Mouse (Mus musculus) kidney, postnatal 0 days (tissue): ENCODE data around the gene Mpdz. TPM values are rescaled to one million over a fixed set of nuclear protein-coding genes. Genes with fewer than 3 reads are reported as not detected.

Source experiments
- ATAC-seq: fragments of 200-750 bp; cut with Nextera tagmentation; replicated peaks from 2 replicates; pipeline ENCODE4 v1.8.0; 2017; ENCODE audit warnings: low read depth, moderate number of reproducible peaks, moderate TSS enrichment, moderate library complexity; ENCODE audit not compliant: low FRiP score
- DNase-seq: peaks from one replicate; pipeline ENCODE4 v3.0.0-alpha.2; 2016; ENCODE audit warnings: low spot score
- H3K27ac ChIP-seq: fragments of 300-500 bp; sonication (generic); 2 replicates; pipeline ENCODE4 v1.5.1; 2014; ENCODE audit warnings: mild to moderate bottlenecking
- H3K27me3 ChIP-seq: fragments of 300-500 bp; sonication (generic); 2 replicates; pipeline ENCODE4 v1.6.1; 2014; ENCODE audit warnings: low read length, mixed read lengths; ENCODE audit not compliant: insufficient read depth
- H3K36me3 ChIP-seq: fragments of 300-500 bp; sonication (generic); 2 replicates; pipeline ENCODE4 v1.6.1; 2014; ENCODE audit warnings: low read length, mixed read lengths; ENCODE audit not compliant: insufficient read depth
- H3K4me1 ChIP-seq: fragments of 300-500 bp; sonication (generic); replicated peaks from 2 replicates; pipeline ENCODE4 v1.6.1; 2014; ENCODE audit warnings: antibody characterized with exemption, low read length, mixed read lengths; ENCODE audit not compliant: insufficient read depth
- H3K4me2 ChIP-seq: fragments of 300-500 bp; sonication (generic); 2 replicates; pipeline ENCODE4 v1.6.1; 2014; ENCODE audit warnings: mild to moderate bottlenecking, low read length, moderate library complexity, mixed read lengths
- H3K4me3 ChIP-seq: fragments of 300-500 bp; sonication (generic); replicated peaks from 2 replicates; pipeline ENCODE4 v1.5.1; 2014; ENCODE audit warnings: low read depth, low read length
- H3K9ac ChIP-seq: fragments of 300-500 bp; sonication (generic); 2 replicates; pipeline ENCODE4 v1.6.1; 2014; ENCODE audit warnings: low read depth, low read length
- H3K9me3 ChIP-seq: fragments of 300-500 bp; sonication (generic); replicated peaks from 2 replicates; pipeline ENCODE4 v1.6.1; 2016; ENCODE audit warnings: low read length, inconsistent platforms, mixed read lengths
- CTCF ChIP-seq: IDR thresholded peaks from 2 replicates; pipeline ENCODE4 v1.5.1; 2016; ENCODE audit warnings: antibody characterized with exemption, low read depth, mild to moderate bottlenecking, moderate library complexity
- WGBS: fragments of 180-500 bp; shearing (Covaris S2); extraction: QIAGEN DNeasy Blood & Tissue Kit; methylation state at CpG from one replicate; pipeline ENCODE4 v1.1.7; 2014; 5-methylcytosine and 5-hydroxymethylcytosine counted together
- polyA plus RNA-seq: library from polyadenylated mRNA; unstranded; fragments of >200 nt; fragmentation: Nextera tagmentation; extraction: Ambion mirVana; gene quantifications from 2 replicates; pipeline ENCODE4 v1.2.1, GENCODE M21; 2015

Mpdz gene
- polyA plus RNA-seq, 1 experiment from 2014 or later = 16.1 TPM

DNA sequence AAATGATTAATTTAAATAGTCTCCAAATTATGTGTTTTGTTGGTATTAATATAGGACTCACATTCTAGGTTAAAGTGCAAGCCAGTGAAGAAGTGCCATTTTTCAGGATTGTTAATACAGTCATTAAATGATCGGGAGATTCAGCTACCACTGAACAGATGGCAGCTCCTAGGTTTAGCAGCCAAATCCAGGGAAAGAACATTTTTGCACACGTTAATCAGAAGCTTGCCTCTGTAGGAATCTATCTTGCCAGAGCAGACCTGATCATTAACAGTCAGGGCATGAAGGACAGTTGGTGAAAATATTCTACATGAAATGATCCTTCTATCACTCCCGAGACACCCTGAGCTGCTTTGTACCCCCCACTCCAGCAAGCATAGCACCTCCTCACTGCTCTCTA is 120.4 kb downstream of the Mpdz start:
- DNase-seq (no peak), ATAC-seq (no peak)
- Histone ChIP-seq H3K4me3 (no peak overlapping the region), H3K9me3 (no peaks in the 10 kb centered on the region), H3K36me3 (peaks cover 11% of the 10 kb centered on the region), H3K4me1 (no peaks in the 10 kb centered on the region), H3K4me2 (no peak overlapping the region), H3K9ac (no peak overlapping the region), H3K27ac (no peak overlapping the region), H3K27me3 (no peaks in the 10 kb centered on the region)
- 81% methylated on average over 3 of the region's 3 CpGs for WGBS
- no peak for TF ChIP-seq CTCF

DNA sequence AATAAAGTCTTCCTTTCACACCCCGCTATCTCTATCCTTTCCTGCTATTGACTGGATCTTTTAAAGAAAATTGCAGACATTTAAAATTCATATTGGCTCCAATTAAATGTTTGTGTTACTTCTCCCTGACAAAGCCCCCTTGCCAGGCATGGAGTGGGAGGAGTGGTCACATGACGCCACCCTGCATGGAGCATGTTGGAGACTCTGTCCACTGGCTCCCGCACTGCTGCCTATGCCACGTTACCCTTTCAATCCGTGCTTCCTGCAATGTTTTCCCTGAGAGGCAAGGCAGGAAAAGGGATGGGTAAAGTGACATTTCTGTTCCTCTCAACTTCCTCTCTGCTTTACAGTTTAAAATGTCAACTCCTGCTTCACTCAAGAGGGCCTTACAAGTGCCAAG is 128.0 kb downstream of the Mpdz start:
- WGBS = 67% methylated on average over 5 of the region's 5 CpGs

DNA sequence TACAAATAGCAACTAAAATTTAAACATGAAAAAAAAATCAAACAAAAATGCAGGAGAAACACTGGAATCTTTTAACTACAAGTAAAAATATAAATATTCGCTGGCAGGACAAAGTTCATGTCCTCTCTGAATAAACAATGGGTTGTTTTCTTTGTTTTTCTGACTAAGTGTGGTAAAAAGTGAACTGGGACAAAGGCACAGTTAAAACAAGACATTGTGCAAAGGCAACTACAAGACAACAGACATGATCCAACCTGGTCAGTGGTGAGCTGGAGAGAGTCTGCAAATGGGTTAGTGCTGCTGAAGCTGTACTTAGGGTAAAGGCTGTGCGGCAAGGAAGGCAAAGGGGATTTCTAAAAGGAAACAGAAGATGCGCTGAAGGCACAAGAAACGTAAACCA is 129.4 kb downstream of the Mpdz start:
- H3K4me1 ChIP-seq = 0 out of 2 replicates have a peak, but pooled peaks cover 3% of the 10 kb centered on the region
- peaks cover 7% of the 10 kb centered on the region; the same call in 1 of the 2 replicates for H3K36me3 ChIP-seq
- H3K4me3 ChIP-seq = no peak overlapping the region
- no peak overlapping the region for H3K9ac ChIP-seq
- ATAC-seq = no peak
- H3K4me2 ChIP-seq = no peak overlapping the region
- no peak overlapping the region; the same call in 1 of the 2 replicates for H3K27ac ChIP-seq
- DNase-seq = no peak
- WGBS = 81% methylated on average over 4 of the region's 4 CpGs
- H3K9me3 ChIP-seq = no peaks in the 10 kb centered on the region
- TF ChIP-seq CTCF = no peak
- H3K27me3 ChIP-seq = no peaks in the 10 kb centered on the region

More for the DNA sequence above, 128.0 kb downstream of the Mpdz start:
- Histone ChIP-seq H3K4me2 (no peak overlapping the region), H3K4me3 (no peak overlapping the region), H3K9me3 (no peaks in the 10 kb centered on the region), H3K4me1 (0 out of 2 replicates have a peak, but pooled peaks cover 3% of the 10 kb centered on the region), H3K36me3 (peaks cover 7% of the 10 kb centered on the region; the same call in 1 of the 2 replicates), H3K27ac (no peak overlapping the region), H3K27me3 (no peaks in the 10 kb centered on the region), H3K9ac (no peak overlapping the region)
- ATAC-seq (no peak), DNase-seq (no peak)
- no peak for TF ChIP-seq CTCF

DNA sequence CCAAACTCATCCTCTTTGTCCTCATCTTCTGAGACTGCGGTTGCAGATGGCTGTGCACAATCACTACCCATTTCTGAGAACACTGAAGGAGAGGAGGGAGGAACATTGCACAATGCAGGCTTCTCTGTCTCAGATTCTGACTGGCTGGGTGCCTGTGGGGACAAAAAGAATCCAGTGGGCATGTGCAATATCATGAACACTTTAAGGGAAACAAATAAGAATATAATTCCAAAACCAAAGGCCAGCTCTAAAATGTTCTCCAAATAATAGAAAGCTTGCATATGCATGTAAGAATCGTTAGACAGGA is 132.5 kb downstream of the Mpdz start:
- 43% methylated on average over 2 of the region's 2 CpGs for WGBS
- no peak overlapping the region for H3K4me2 ChIP-seq
- no peak overlapping the region for H3K4me3 ChIP-seq
- H3K4me1 ChIP-seq = 0 out of 2 replicates have a peak, but pooled peaks cover 3% of the 10 kb centered on the region
- no peaks in the 10 kb centered on the region; the same call in 1 of the 2 replicates for H3K36me3 ChIP-seq
- peak overlapping the region; percentile 25; the same call in 1 of the 2 replicates for H3K27ac ChIP-seq
- no peaks in the 10 kb centered on the region for H3K27me3 ChIP-seq
- DNase-seq = no peak
- no peaks in the 10 kb centered on the region for H3K9me3 ChIP-seq
- no peak for TF ChIP-seq CTCF
- H3K9ac ChIP-seq = no peak overlapping the region
- ATAC-seq = no peak

DNA sequence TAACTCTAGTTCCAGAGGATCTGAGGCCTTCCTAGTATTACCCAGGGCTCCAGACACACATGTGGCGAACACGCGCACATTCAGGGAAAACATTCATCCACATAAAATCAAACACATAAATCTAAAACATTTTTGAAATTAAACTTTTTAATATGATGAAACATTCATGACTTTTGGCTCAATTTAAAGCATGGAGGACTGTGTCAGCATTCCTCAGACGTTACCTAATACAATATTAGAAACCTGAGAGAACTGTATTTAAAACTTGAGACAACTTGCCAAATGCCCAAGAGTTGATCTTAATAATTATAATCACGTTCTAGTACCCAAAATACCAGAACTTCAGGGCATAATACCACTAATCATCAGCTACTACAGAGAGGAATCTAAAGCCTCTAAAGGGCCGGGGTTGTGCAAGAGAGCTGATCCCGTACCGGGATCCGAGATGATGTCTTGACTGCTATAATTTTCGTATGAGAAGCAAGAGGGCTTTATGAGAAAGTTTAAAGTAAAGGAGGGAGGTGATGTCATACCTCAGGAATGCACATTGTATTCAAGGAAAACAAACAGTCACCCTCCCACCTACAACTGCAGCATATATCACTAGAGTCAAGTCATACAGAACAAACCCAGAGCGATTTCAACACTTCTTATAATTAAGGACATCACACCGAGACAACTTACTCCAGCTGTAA is 133.0 kb downstream of the Mpdz start:
- DNase-seq = peak; percentile 70
- Histone ChIP-seq H3K27ac (peak overlapping the region; percentile 25; the same call in 1 of the 2 replicates), H3K27me3 (no peaks in the 10 kb centered on the region), H3K36me3 (no peaks in the 10 kb centered on the region; the same call in 1 of the 2 replicates), H3K4me3 (no peak overlapping the region), H3K4me2 (no peak overlapping the region), H3K9me3 (no peaks in the 10 kb centered on the region), H3K9ac (no peak overlapping the region), H3K4me1 (0 out of 2 replicates have a peak, but pooled peaks cover 3% of the 10 kb centered on the region)
- ATAC-seq = no peak
- TF ChIP-seq CTCF = no peak
- 58% methylated on average over 12 of the region's 12 CpGs for WGBS

DNA sequence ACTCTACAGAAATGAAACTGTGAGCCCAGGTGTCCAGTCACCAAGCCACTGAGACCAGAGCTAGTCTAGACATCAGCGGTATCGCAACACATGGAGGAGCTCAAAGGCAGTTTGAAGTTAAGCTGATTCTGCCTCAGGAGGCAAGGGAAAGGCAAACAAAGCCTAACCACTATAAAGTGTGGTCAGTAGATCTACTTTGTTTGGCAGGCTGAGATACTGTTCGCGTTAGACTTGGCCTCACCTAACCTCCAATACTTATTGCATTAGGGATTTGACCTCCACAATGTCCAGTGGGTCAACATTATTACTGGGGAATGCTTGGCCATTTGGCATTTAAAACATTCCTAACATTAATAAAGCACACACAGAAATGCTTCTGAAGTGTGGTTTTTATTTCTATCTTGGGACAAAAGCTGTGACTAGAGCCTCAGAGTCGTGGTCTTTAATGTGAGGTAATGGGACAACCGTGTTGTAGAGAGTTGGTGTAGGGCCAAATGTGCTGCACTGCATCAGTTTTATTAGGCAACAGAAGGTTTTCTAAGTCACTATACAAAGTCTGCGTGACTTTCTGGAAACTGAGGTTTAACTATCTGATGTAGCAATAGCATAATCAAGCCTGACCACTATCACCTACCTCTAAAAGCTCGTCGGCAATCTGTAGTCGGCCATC is 134.9 kb downstream of the Mpdz start:
- Histone ChIP-seq H3K36me3 (peaks cover 3% of the 10 kb centered on the region; the same call in 1 of the 2 replicates), H3K4me2 (no peak overlapping the region), H3K27me3 (no peaks in the 10 kb centered on the region), H3K9ac (no peak overlapping the region), H3K4me1 (0 out of 2 replicates have a peak, but pooled peaks cover 3% of the 10 kb centered on the region), H3K9me3 (no peaks in the 10 kb centered on the region), H3K4me3 (no peak overlapping the region), H3K27ac (no peak overlapping the region)
- 73% methylated on average over 10 of the region's 10 CpGs for WGBS
- ATAC-seq = no peak
- TF ChIP-seq CTCF = no peak
- peak; percentile 54 for DNase-seq
